Mouse (Mus musculus) midbrain, postnatal 0 days (tissue): ENCODE data around the gene Preb. TPM values are rescaled to one million over a fixed set of nuclear protein-coding genes. Genes with fewer than 3 reads are reported as not detected.

Experiments
- ATAC-seq: fragments of 200-750 bp; cut with Nextera tagmentation; 2 replicates; pipeline ENCODE4 v1.8.0; 2017; ENCODE audit warnings: moderate number of reproducible peaks, mild to moderate bottlenecking, moderate TSS enrichment, moderate library complexity; ENCODE audit not compliant: low FRiP score
- DNase-seq: peaks from one replicate; pipeline ENCODE4 v3.0.0-alpha.2; 2015; ENCODE audit warnings: low spot score
- H3K27ac ChIP-seq: fragments of 300-500 bp; sonication (generic); 2 replicates; pipeline ENCODE4 v1.5.1; 2014; ENCODE audit warnings: low read depth, mild to moderate bottlenecking, low read length, mixed read lengths
- H3K27me3 ChIP-seq: fragments of 300-500 bp; sonication (generic); 2 replicates; pipeline ENCODE4 v1.6.1; 2014; ENCODE audit warnings: low read length, control low read depth, mixed read lengths; ENCODE audit not compliant: insufficient read depth
- H3K36me3 ChIP-seq: fragments of 300-500 bp; sonication (generic); 2 replicates; pipeline ENCODE4 v1.6.1; 2014; ENCODE audit warnings: low read length, control low read depth, mixed read lengths; ENCODE audit not compliant: insufficient read depth
- H3K4me1 ChIP-seq: fragments of 300-500 bp; sonication (generic); 2 replicates; pipeline ENCODE4 v1.6.1; 2014; ENCODE audit warnings: mild to moderate bottlenecking, control low read depth, antibody characterized with exemption, low read length, mixed read lengths; ENCODE audit not compliant: insufficient read depth
- H3K4me2 ChIP-seq: fragments of 300-500 bp; sonication (generic); 2 replicates; pipeline ENCODE4 v1.6.1; 2014; ENCODE audit warnings: low read depth, mild to moderate bottlenecking, low read length, mixed read lengths; ENCODE audit not compliant: poor library complexity, severe bottlenecking
- H3K4me3 ChIP-seq: fragments of 300-500 bp; sonication (generic); 2 replicates; pipeline ENCODE4 v1.5.1; 2014; ENCODE audit warnings: low read depth, mild to moderate bottlenecking, low read length, moderate library complexity
- H3K9ac ChIP-seq: fragments of 300-500 bp; sonication (generic); replicated peaks from 2 replicates; pipeline ENCODE4 v1.6.1; 2014; ENCODE audit warnings: mild to moderate bottlenecking, low read length, moderate library complexity, mixed read lengths; ENCODE audit not compliant: poor library complexity, severe bottlenecking
- H3K9me3 ChIP-seq: fragments of 300-500 bp; sonication (generic); 2 replicates; pipeline ENCODE4 v1.6.1; 2016; ENCODE audit warnings: low read length, control low read depth
- CTCF ChIP-seq: IDR thresholded peaks from 2 replicates; pipeline ENCODE4 v1.5.1; 2016; ENCODE audit warnings: antibody characterized with exemption, mild to moderate bottlenecking
- WGBS: fragments of 180-500 bp; shearing (Covaris S2); extraction: QIAGEN DNeasy Blood & Tissue Kit; methylation state at CpG from one replicate; pipeline ENCODE4 v1.1.7; 2014; 5-methylcytosine and 5-hydroxymethylcytosine counted together
- polyA plus RNA-seq: library from polyadenylated mRNA; unstranded; fragments of >200 nt; fragmentation: Nextera tagmentation; extraction: Ambion mirVana; gene quantifications from 2 replicates; pipeline ENCODE4 v1.2.1, GENCODE M21; 2015
- total RNA-seq: library from RNA; depleted of rRNA; stranded (reverse); fragments of >200 nt; gene quantifications from 2 replicates; pipeline ENCODE4 v1.2.3, GENCODE M21; 2014

The Preb gene
- total and polyA plus RNA-seq, 2 experiments from 2014 or later = 37.7 to 89.6 TPM

DNA sequence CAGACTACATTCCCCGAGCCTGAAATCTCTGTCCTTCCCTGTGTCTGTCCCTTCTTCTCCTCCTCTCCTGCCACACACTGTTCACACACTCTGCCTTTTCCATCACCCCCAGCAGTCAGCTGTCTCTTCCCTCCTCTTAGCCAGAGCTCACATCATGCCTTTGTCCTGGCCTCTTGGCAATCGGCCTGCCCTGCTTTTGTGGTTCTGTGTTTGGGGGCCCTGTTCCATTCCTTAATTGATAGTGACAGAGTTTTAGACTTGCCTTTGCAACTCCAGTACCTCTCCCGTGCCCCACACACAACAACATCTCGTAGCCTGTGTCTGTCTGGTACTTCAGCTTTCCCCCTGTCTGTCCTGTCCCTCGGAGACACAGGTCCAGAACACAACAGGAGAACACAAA is 48.0 kb downstream of the Preb start:
- H3K4me2 ChIP-seq = no peak overlapping the region
- H3K27me3 ChIP-seq = no peaks in the 10 kb centered on the region
- WGBS = 52% methylated on average over 5 of the region's 5 CpGs
- H3K9ac ChIP-seq = no peak overlapping the region
- no peak overlapping the region for H3K27ac ChIP-seq
- ATAC-seq (no peak), DNase-seq (no peak)
- H3K4me3 ChIP-seq = no peak overlapping the region
- no peak for TF ChIP-seq CTCF
- H3K36me3 ChIP-seq = no peaks in the 10 kb centered on the region
- peaks cover 8% of the 10 kb centered on the region for H3K4me1 ChIP-seq
- H3K9me3 ChIP-seq = no peaks in the 10 kb centered on the region

- peaks cover 9% of the 10 kb centered on the region for H3K4me1 ChIP-seq
- H3K27me3 ChIP-seq = no peaks in the 10 kb centered on the region
- no peaks in the 10 kb centered on the region for H3K9me3 ChIP-seq
- H3K9ac ChIP-seq = no peak overlapping the region
- DNase-seq (no peak), ATAC-seq (no peak)
- H3K4me3 ChIP-seq = no peak overlapping the region
- H3K27ac ChIP-seq = no peak overlapping the region
- no peak for TF ChIP-seq CTCF
- no peak overlapping the region for H3K4me2 ChIP-seq
- H3K36me3 ChIP-seq = peaks cover 7% of the 10 kb centered on the region
Observed at GRCm38 (mm10) chr5:30910481-30910880, 49.7 kb downstream of the Preb start.

DNA sequence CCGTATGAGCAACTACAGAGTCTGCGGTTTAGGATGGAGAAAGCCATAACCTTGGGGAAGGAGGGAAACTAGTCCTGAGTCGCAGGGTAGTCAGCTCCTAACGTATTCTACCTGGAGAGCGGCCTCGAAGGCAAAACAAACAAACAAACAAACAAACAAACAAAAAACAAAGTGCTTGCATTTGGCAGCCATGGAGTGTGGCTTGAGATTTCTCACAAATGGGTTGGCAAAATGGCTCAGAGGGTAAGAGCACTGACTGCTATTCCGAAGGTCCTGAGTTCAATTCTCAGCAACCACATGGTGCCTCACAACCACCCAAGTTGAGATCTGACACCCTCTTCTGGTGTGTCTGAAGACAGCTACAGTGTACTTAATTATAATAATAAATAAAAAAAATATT is 50.3 kb downstream of the Preb start:
- no peak overlapping the region for H3K27ac ChIP-seq
- H3K9me3 ChIP-seq = no peaks in the 10 kb centered on the region
- TF ChIP-seq CTCF = no peak
- H3K9ac ChIP-seq = no peak overlapping the region
- ATAC-seq (no peak), DNase-seq (no peak)
- 81% methylated on average over 7 of the region's 7 CpGs for WGBS
- no peak overlapping the region for H3K4me2 ChIP-seq
- no peaks in the 10 kb centered on the region for H3K27me3 ChIP-seq
- H3K36me3 ChIP-seq = peaks cover 13% of the 10 kb centered on the region
- H3K4me1 ChIP-seq = peaks cover 8% of the 10 kb centered on the region; the same call in 1 of the 2 replicates
- H3K4me3 ChIP-seq = no peak overlapping the region

DNA sequence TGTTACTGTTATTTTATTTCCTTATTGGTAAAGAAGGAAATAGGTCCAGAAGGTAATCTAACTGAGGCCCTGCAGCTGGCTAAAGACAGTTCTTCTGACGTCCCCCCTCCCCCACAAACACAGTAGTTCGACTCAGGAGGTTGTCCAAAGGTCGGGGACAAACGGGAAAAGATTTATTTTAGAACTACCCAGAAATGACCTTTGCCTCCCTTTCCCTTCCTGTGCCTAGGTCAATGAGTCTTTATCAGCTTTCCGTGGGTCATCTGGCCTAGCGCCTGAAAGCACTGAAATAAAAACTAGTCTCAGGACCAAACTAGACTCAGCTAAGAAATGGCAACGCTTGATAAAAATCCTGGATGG is 50.9 kb downstream of the Preb start:
- no peak for TF ChIP-seq CTCF
- no peak overlapping the region for H3K4me3 ChIP-seq
- no peaks in the 10 kb centered on the region for H3K27me3 ChIP-seq
- H3K27ac ChIP-seq = no peak overlapping the region
- H3K9ac ChIP-seq = no peak overlapping the region
- H3K4me1 ChIP-seq = peaks cover 8% of the 10 kb centered on the region; the same call in 1 of the 2 replicates
- peaks cover 19% of the 10 kb centered on the region for H3K36me3 ChIP-seq
- DNase-seq (no peak), ATAC-seq (no peak)
- WGBS = 62% methylated on average over 7 of the region's 7 CpGs
- no peaks in the 10 kb centered on the region for H3K9me3 ChIP-seq
- no peak overlapping the region for H3K4me2 ChIP-seq

DNA sequence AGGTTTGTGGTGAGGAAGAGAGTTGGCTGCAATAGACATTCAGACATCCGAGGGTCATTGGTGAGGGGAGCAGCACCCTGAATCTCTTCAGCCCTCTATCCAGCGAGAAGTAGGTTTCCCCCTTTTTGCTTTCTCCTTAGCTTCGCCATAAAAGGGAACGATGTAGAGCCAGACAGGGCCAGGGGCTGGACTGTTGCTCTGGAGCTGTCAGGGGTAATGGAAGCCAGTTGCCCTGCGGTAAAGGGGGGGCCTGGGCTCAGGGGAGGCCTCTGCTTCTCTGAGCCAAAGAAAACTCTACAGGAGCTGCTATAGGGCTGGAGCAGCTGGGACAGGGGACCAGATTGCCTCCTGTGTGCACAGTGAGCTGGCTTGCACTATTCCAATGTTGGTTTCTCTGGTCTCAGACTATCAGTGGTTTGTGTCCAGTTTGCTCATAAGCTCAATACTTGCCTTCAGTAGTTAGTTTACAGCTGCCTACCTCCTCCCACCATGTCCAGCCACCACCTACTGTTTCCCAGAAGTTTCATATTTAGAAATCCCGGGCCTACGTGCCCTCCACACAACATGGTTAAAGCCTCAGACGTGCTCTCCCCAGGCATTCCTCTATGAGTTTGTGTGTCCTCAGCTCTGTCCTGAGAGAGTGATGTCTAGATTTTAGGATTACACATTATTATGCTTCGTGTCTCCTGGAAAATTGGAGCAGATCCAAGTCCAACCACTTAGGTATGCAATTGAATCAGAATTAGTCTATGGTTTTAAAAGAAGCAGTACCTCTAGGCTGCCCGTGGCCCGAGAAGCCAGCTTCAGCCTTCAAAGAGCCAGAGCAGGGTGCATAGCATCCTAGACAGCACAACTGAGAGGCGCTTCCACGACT is 51.5 kb downstream of the Preb start:
- Histone ChIP-seq H3K9ac (peak overlapping the region; percentile 66), H3K4me3 (peak overlapping the region; percentile 68), H3K4me1 (peaks cover 8% of the 10 kb centered on the region; the same call in 1 of the 2 replicates), H3K27me3 (no peaks in the 10 kb centered on the region), H3K9me3 (no peaks in the 10 kb centered on the region), H3K27ac (peak overlapping the region; percentile 71; the same call in 1 of the 2 replicates), H3K36me3 (peaks cover 19% of the 10 kb centered on the region), H3K4me2 (peak overlapping the region; percentile 91)
- ATAC-seq = no peak
- no peak for DNase-seq
- TF ChIP-seq CTCF = no peak
- 54% methylated on average over 13 of the region's 13 CpGs for WGBS

DNA sequence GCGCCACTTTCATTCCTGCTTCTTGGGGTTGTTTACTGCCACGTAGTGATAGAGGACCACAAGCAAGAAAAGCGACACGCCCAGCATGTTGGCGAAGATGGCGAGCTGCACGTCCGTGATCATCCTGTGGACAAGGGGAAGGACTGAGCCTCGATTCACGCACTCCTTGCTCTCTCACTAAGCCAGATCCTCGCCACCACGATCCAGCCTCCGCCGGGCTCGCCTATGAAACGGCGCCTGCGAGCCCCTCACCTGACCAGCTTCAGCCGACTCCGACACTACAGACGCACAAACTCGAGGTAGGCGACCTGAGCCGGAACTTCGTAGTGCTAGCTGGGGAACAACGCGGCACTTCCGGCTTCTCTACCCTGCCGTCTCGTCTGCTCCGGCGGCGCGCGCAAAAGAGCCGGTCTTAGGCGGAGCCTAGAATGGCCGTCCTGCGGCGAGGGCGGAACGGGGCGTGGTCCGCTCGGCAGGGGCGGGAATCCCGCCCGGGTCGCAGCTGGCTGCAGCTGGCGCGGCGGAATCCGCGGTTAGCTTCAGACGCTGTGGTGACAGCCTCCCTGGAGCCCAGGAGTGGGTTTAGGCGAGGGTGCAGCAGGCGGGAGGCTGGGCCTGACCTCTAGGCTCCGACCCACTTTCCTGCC is 52.6 kb downstream of the Preb start, which contains the start of gene Ost4:
TSS of gene Ost4 (minus strand) at position 376 of the 647 bp plus-strand sequence.
- H3K27ac ChIP-seq = peak within 1 kb of the TSS; percentile 71
- ATAC-seq (peak; percentile 94), DNase-seq (peak; percentile 96)
- peak within 1 kb of the TSS; percentile 91 for H3K4me2 ChIP-seq
- no peak for TF ChIP-seq CTCF
- H3K4me1 ChIP-seq = peaks cover 8% of the 10 kb centered on the region; the same call in 1 of the 2 replicates
- peak within 1 kb of the TSS; percentile 66 for H3K9ac ChIP-seq
- peak within 1 kb of the TSS; percentile 68 for H3K4me3 ChIP-seq
- H3K9me3 ChIP-seq = no peaks in the 10 kb centered on the region
- WGBS = under 1% methylated on average over 58 of the region's 58 CpGs
- H3K36me3 ChIP-seq = peaks cover 29% of the 10 kb centered on the region
- no peaks in the 10 kb centered on the region for H3K27me3 ChIP-seq
